Mouse (Mus musculus) C2C12 (cell line): ENCODE measurements around the gene 4933415A04Rik.

Experiments used
- CTCF ChIP-seq: IDR thresholded peaks from one replicate; pipeline ENCODE4 v1.5.1; 2011; ENCODE audit not compliant: control insufficient read depth, insufficient read depth, insufficient read length
- FOSL1 ChIP-seq: IDR thresholded peaks from one replicate; pipeline ENCODE4 v1.8.0; 2011; ENCODE audit warnings: mild to moderate bottlenecking, low read length; ENCODE audit not compliant: poor library complexity, insufficient read depth, severe bottlenecking
- MAX ChIP-seq: IDR thresholded peaks from one replicate; pipeline ENCODE4 v1.6.1; 2011; ENCODE audit warnings: mild to moderate bottlenecking, control low read depth
- MYOG ChIP-seq: IDR thresholded peaks from one replicate; pipeline ENCODE4 v1.6.1; 2011; ENCODE audit not compliant: control insufficient read depth, insufficient read length; ENCODE audit errors: extremely low read depth
- USF1 ChIP-seq: IDR thresholded peaks from one replicate; pipeline ENCODE4 v1.6.1; 2011; ENCODE audit warnings: low read depth, mild to moderate bottlenecking, control low read depth, moderate library complexity

GRCm38 (mm10) chr11:43631645-43632044 lies 44.8 kb downstream of the 4933415A04Rik start:
- TF ChIP-seq CTCF (no peak), MYOG (no peak), MAX (no peak), USF1 (no peak), FOSL1 (no peak)
